Mouse (Mus musculus) spleen, adult 2 months (tissue): ENCODE data around the gene Pars2.

Experiments used
- CTCF ChIP-seq: fragments of 200-500 bp; IDR thresholded peaks from 2 replicates; pipeline ENCODE4 v1.5.1; 2011; ENCODE audit warnings: mild to moderate bottlenecking, inconsistent platforms; ENCODE audit not compliant: insufficient read depth, insufficient read length, insufficient replicate concordance; ENCODE audit errors: extremely low read depth
- POLR2A ChIP-seq: fragments of 200-500 bp; IDR thresholded peaks from 2 replicates; pipeline ENCODE4 v1.6.1; 2011; ENCODE audit warnings: low read depth, low read length, inconsistent platforms

DNA sequence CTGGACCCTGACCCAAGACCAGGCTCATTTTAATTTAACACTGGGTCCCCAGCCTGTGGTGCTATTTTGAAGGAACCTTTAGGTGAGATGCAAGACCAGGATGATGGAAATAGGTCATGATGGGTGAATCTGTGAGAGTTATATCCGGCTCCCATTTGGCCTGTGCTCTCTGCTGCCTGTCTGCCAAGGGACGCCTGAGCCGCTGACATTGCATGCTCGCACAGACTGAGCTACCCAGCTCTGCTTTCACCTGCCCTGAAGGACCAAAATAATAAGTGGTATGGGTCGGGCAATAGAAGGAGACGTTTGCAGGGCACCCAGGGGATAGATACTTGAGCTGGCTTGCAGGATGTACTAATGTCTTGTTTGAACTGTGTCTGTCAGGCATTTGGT, 6.7 kb upstream of the Pars2 start:
- TF ChIP-seq CTCF, result no peak
- TF ChIP-seq POLR2A, result no peak
